Mouse (Mus musculus): ENCODE measurements around the gene Ihh.

The Ihh gene

GRCm38 (mm10) chr1:74941651-74942360 lies 9.7 kb downstream of the Ihh start:
- no peak for DNase-seq

- no peak for DNase-seq
Measured at GRCm38 (mm10) chr1:74939762-74940161, 11.7 kb downstream of the Ihh start.

- no peak for DNase-seq
Measured at GRCm38 (mm10) chr1:74936221-74936830, 15.1 kb downstream of the Ihh start.

GRCm38 (mm10) chr1:74935402-74935801 lies 16.1 kb downstream of the Ihh start, which contains the start of gene Cfap65:
Cfap65 (minus strand) TSS chr1:74935599.
- DNase-seq = no peak

- DNase-seq = no peak
Measured at GRCm38 (mm10) chr1:74927621-74928296, 23.7 kb downstream of the Ihh start.

GRCm38 (mm10) chr1:74926721-74927120 lies 24.8 kb downstream of the Ihh start:
- no peak for DNase-seq

GRCm38 (mm10) chr1:74924464-74924863 lies 27.0 kb downstream of the Ihh start:
- no peak for DNase-seq

- DNase-seq = no peak
Measured at GRCm38 (mm10) chr1:74915706-74916105, 35.8 kb downstream of the Ihh start.

- no peak for DNase-seq
Measured at GRCm38 (mm10) chr1:74902191-74902590, 49.3 kb downstream of the Ihh start.

GRCm38 (mm10) chr1:74901686-74902085 lies 49.8 kb downstream of the Ihh start:
- DNase-seq = peak; percentile 54

- DNase-seq = no peak
Measured at GRCm38 (mm10) chr1:74900341-74901285, 50.9 kb downstream of the Ihh start.

- no peak for DNase-seq
Measured at GRCm38 (mm10) chr1:74898656-74899431, 52.6 kb downstream of the Ihh start.

GRCm38 (mm10) chr1:74897976-74898375 lies 53.5 kb downstream of the Ihh start:
- no peak for DNase-seq

Measured in cerebellum, adult 11 months (tissue).